Mouse (Mus musculus) NIH3T3 (cell line): ENCODE results near the gene Trmt10b.

Source experiments
- DNase-seq: peaks from one replicate; pipeline ENCODE4 v3.0.0-alpha.2; 2012; ENCODE audit warnings: low read depth

Trmt10b gene

GRCm38 (mm10) chr4:45296662-45297564 lies at the start of gene Trmt10b:
Trmt10b (plus strand) TSS chr4:45297127.
- peak; percentile 77 for DNase-seq

- DNase-seq, result no peak
These were observed 45.7 kb upstream of the Trmt10b start for GRCm38 (mm10) chr4:45251265-45251664.

GRCm38 (mm10) chr4:45252861-45253262 lies 44.1 kb upstream of the Trmt10b start:
- DNase-seq, result no peak

GRCm38 (mm10) chr4:45253839-45254601 lies 42.9 kb upstream of the Trmt10b start:
- peak; percentile 5 for DNase-seq

- no peak for DNase-seq
These were observed 37.6 kb upstream of the Trmt10b start for GRCm38 (mm10) chr4:45259232-45259832.

- no peak for DNase-seq
These were observed 35.4 kb upstream of the Trmt10b start for GRCm38 (mm10) chr4:45261551-45261950.

GRCm38 (mm10) chr4:45267883-45268282 lies 29.0 kb upstream of the Trmt10b start:
- no peak for DNase-seq

GRCm38 (mm10) chr4:45271041-45271452 lies 25.9 kb upstream of the Trmt10b start:
- DNase-seq, result no peak

- no peak for DNase-seq
These were observed 21.2 kb upstream of the Trmt10b start for GRCm38 (mm10) chr4:45275770-45276169.

GRCm38 (mm10) chr4:45279292-45279691 lies 17.6 kb upstream of the Trmt10b start:
- DNase-seq, result peak; percentile 11

- DNase-seq, result peak; percentile 80
These were observed 16.9 kb upstream of the Trmt10b start for GRCm38 (mm10) chr4:45279981-45280548.

GRCm38 (mm10) chr4:45286318-45286717 lies 10.6 kb upstream of the Trmt10b start:
- peak; percentile 54 for DNase-seq

GRCm38 (mm10) chr4:45287906-45288305 lies 9.0 kb upstream of the Trmt10b start:
- DNase-seq, result no peak

- DNase-seq, result no peak
These were observed 8.6 kb downstream of the Trmt10b start for GRCm38 (mm10) chr4:45305536-45305935.

- peak; percentile 39 for DNase-seq
These were observed 11.1 kb downstream of the Trmt10b start for GRCm38 (mm10) chr4:45308046-45308445.

GRCm38 (mm10) chr4:45308606-45309005 lies 11.7 kb downstream of the Trmt10b start:
- no peak for DNase-seq

- DNase-seq, result no peak
These were observed 14.1 kb downstream of the Trmt10b start for GRCm38 (mm10) chr4:45311056-45311455.

- DNase-seq, result peak; percentile 80
These were observed 23.4 kb downstream of the Trmt10b start for GRCm38 (mm10) chr4:45320159-45320816.

GRCm38 (mm10) chr4:45331139-45331538 lies 34.2 kb downstream of the Trmt10b start:
- DNase-seq, result peak; percentile 28

- no peak for DNase-seq
These were observed 35.5 kb downstream of the Trmt10b start for GRCm38 (mm10) chr4:45332466-45332865.

- DNase-seq, result no peak
These were observed 44.3 kb downstream of the Trmt10b start for GRCm38 (mm10) chr4:45341226-45341625.
